Mouse (Mus musculus) midbrain, embryonic 13.5 days (tissue): ENCODE data around the gene Krt31. TPM values are rescaled to one million over a fixed set of nuclear protein-coding genes. Genes with fewer than 3 reads are reported as not detected.

Experiments
- ATAC-seq: fragments of 200-750 bp; cut with Nextera tagmentation; 2 replicates; pipeline ENCODE4 v1.8.0; 2017; ENCODE audit warnings: mild to moderate bottlenecking, moderate TSS enrichment, moderate library complexity
- H3K27ac ChIP-seq: fragments of 300-500 bp; sonication (generic); 2 replicates; pipeline ENCODE4 v1.5.1; 2015; ENCODE audit warnings: inconsistent platforms, mild to moderate bottlenecking, moderate library complexity
- H3K27me3 ChIP-seq: fragments of 300-500 bp; sonication (generic); 2 replicates; pipeline ENCODE4 v1.6.1; 2015; ENCODE audit warnings: mild to moderate bottlenecking, inconsistent platforms
- H3K36me3 ChIP-seq: fragments of 300-500 bp; sonication (generic); 2 replicates; pipeline ENCODE4 v1.6.1; 2015; ENCODE audit warnings: mild to moderate bottlenecking, inconsistent platforms
- H3K4me1 ChIP-seq: fragments of 300-500 bp; sonication (generic); replicated peaks from 2 replicates; pipeline ENCODE4 v1.6.1; 2015; ENCODE audit warnings: inconsistent platforms
- H3K4me2 ChIP-seq: fragments of 300-500 bp; sonication (generic); replicated peaks from 2 replicates; pipeline ENCODE4 v1.6.1; 2015; ENCODE audit warnings: moderate library complexity, mild to moderate bottlenecking, inconsistent platforms
- H3K4me3 ChIP-seq: fragments of 300-500 bp; sonication (generic); replicated peaks from 2 replicates; pipeline ENCODE4 v1.5.1; 2015; ENCODE audit warnings: mild to moderate bottlenecking, inconsistent platforms
- H3K9ac ChIP-seq: fragments of 300-500 bp; sonication (generic); replicated peaks from 2 replicates; pipeline ENCODE4 v1.6.1; 2015; ENCODE audit warnings: mild to moderate bottlenecking, inconsistent platforms
- H3K9me3 ChIP-seq: fragments of 300-500 bp; sonication (generic); 2 replicates; pipeline ENCODE4 v1.6.1; 2016; ENCODE audit warnings: mild to moderate bottlenecking, inconsistent platforms
- WGBS: fragments of 180-500 bp; shearing (Covaris S2); methylation state at CpG from one replicate; pipeline ENCODE4 v1.1.7; 2015; 5-methylcytosine and 5-hydroxymethylcytosine counted together
- polyA plus RNA-seq: library from polyadenylated mRNA; unstranded; fragments of >200 nt; fragmentation: Nextera tagmentation; extraction: Ambion mirVana; gene quantifications from 2 replicates; pipeline ENCODE4 v1.2.1, GENCODE M21; 2015

Krt31 gene
- not detected in 2 replicates for polyA plus RNA-seq

GRCm38 (mm10) chr11:100050451-100050850, at the start of gene Krt31:
TSS of gene Krt31 (minus strand) at chr11:100050551.
- no peaks in the 10 kb centered on the region for H3K9me3 ChIP-seq
- no peak within 1 kb of the TSS for H3K4me3 ChIP-seq
- H3K36me3 ChIP-seq: no peaks in the 10 kb centered on the region
- no peak for ATAC-seq
- H3K4me1 ChIP-seq: no peaks in the 10 kb centered on the region
- H3K9ac ChIP-seq: no peak within 1 kb of the TSS
- H3K27ac ChIP-seq: no peak within 1 kb of the TSS
- H3K4me2 ChIP-seq: no peak within 1 kb of the TSS
- WGBS: 85% methylated on average over 3 of the region's 3 CpGs
- no peaks in the 10 kb centered on the region for H3K27me3 ChIP-seq

GRCm38 (mm10) chr11:100097819-100098218, 47.5 kb upstream of the Krt31 start:
- Histone ChIP-seq H3K27ac (no peak overlapping the region), H3K36me3 (no peaks in the 10 kb centered on the region), H3K4me1 (0 out of 2 replicates have a peak, but pooled peaks cover 6% of the 10 kb centered on the region), H3K4me3 (no peak overlapping the region), H3K4me2 (no peak overlapping the region), H3K9me3 (no peaks in the 10 kb centered on the region), H3K9ac (no peak overlapping the region), H3K27me3 (no peaks in the 10 kb centered on the region)
- 70% methylated on average over 9 of the region's 9 CpGs for WGBS
- ATAC-seq: no peak

- WGBS: 88% methylated on average over 9 of the region's 9 CpGs
- Histone ChIP-seq H3K27me3 (no peaks in the 10 kb centered on the region), H3K36me3 (no peaks in the 10 kb centered on the region), H3K4me1 (0 out of 2 replicates have a peak, but pooled peaks cover 6% of the 10 kb centered on the region), H3K4me3 (no peak within 1 kb of the TSS), H3K4me2 (no peak within 1 kb of the TSS), H3K9ac (no peak within 1 kb of the TSS), H3K9me3 (no peaks in the 10 kb centered on the region), H3K27ac (no peak within 1 kb of the TSS)
- ATAC-seq: no peak
Observed at GRCm38 (mm10) chr11:100096141-100096540, 45.8 kb upstream of the Krt31 start, which contains the start of gene Krt35. TSS of gene Krt35 (minus strand) at chr11:100096241.

GRCm38 (mm10) chr11:100088378-100089025, 38.2 kb upstream of the Krt31 start:
- H3K36me3 ChIP-seq: no peaks in the 10 kb centered on the region
- no peaks in the 10 kb centered on the region for H3K27me3 ChIP-seq
- H3K27ac ChIP-seq: no peak overlapping the region
- H3K4me1 ChIP-seq: no peaks in the 10 kb centered on the region
- no peak for ATAC-seq
- H3K9me3 ChIP-seq: no peaks in the 10 kb centered on the region
- H3K4me3 ChIP-seq: no peak overlapping the region
- H3K9ac ChIP-seq: no peak overlapping the region
- 70% methylated on average over 7 of the region's 7 CpGs for WGBS
- no peak overlapping the region for H3K4me2 ChIP-seq

- H3K27ac ChIP-seq: no peak within 1 kb of the TSS
- H3K4me3 ChIP-seq: no peak within 1 kb of the TSS
- no peaks in the 10 kb centered on the region for H3K27me3 ChIP-seq
- H3K4me2 ChIP-seq: no peak within 1 kb of the TSS
- H3K36me3 ChIP-seq: no peaks in the 10 kb centered on the region
- ATAC-seq: no peak
- WGBS: 89% methylated on average over 10 of the region's 10 CpGs
- H3K4me1 ChIP-seq: no peaks in the 10 kb centered on the region
- H3K9me3 ChIP-seq: no peaks in the 10 kb centered on the region
- H3K9ac ChIP-seq: no peak within 1 kb of the TSS
Observed at GRCm38 (mm10) chr11:100087861-100088260, 37.5 kb upstream of the Krt31 start, which contains the start of gene Krt32. TSS of gene Krt32 (minus strand) at chr11:100088226.

GRCm38 (mm10) chr11:100073873-100074272, 23.5 kb upstream of the Krt31 start:
- 63% methylated on average over 1 of the region's 1 CpGs for WGBS
- Histone ChIP-seq H3K4me1 (no peaks in the 10 kb centered on the region), H3K9ac (no peak overlapping the region), H3K27ac (no peak overlapping the region), H3K4me3 (no peak overlapping the region), H3K27me3 (no peaks in the 10 kb centered on the region), H3K4me2 (no peak overlapping the region), H3K36me3 (no peaks in the 10 kb centered on the region), H3K9me3 (no peaks in the 10 kb centered on the region)
- ATAC-seq: no peak

GRCm38 (mm10) chr11:100067293-100068036, 17.1 kb upstream of the Krt31 start:
- no peak for ATAC-seq
- H3K27me3 ChIP-seq: no peaks in the 10 kb centered on the region
- H3K4me2 ChIP-seq: no peak overlapping the region
- peaks cover 4% of the 10 kb centered on the region; the same call in 1 of the 2 replicates for H3K4me1 ChIP-seq
- H3K4me3 ChIP-seq: no peak overlapping the region
- no peaks in the 10 kb centered on the region for H3K9me3 ChIP-seq
- no peaks in the 10 kb centered on the region for H3K36me3 ChIP-seq
- H3K27ac ChIP-seq: no peak overlapping the region
- H3K9ac ChIP-seq: no peak overlapping the region
- WGBS: 90% methylated on average over 17 of the region's 17 CpGs

GRCm38 (mm10) chr11:100066236-100067010, 16.1 kb upstream of the Krt31 start:
- Histone ChIP-seq H3K4me1 (peaks cover 4% of the 10 kb centered on the region; the same call in 1 of the 2 replicates), H3K27me3 (no peaks in the 10 kb centered on the region), H3K4me2 (no peak overlapping the region), H3K9ac (no peak overlapping the region), H3K36me3 (no peaks in the 10 kb centered on the region), H3K9me3 (no peaks in the 10 kb centered on the region), H3K4me3 (no peak overlapping the region), H3K27ac (no peak overlapping the region)
- whole genome bisulfite sequencing: 60% methylated on average over 12 of the region's 12 CpGs
- ATAC-seq: no peak

GRCm38 (mm10) chr11:100058875-100059274, 8.5 kb upstream of the Krt31 start:
- ATAC-seq: no peak

GRCm38 (mm10) chr11:100055686-100056655, 5.6 kb upstream of the Krt31 start:
- ATAC-seq: no peak
- Histone ChIP-seq H3K36me3 (no peaks in the 10 kb centered on the region), H3K9ac (no peak overlapping the region), H3K27me3 (no peaks in the 10 kb centered on the region), H3K4me2 (no peak overlapping the region), H3K27ac (no peak overlapping the region), H3K4me3 (no peak overlapping the region), H3K4me1 (no peaks in the 10 kb centered on the region), H3K9me3 (no peaks in the 10 kb centered on the region)
- WGBS: 82% methylated on average over 9 of the region's 9 CpGs

More at GRCm38 (mm10) chr11:100058875-100059274, 8.5 kb upstream of the Krt31 start:
- H3K36me3 ChIP-seq: no peaks in the 10 kb centered on the region
- no peak overlapping the region for H3K4me3 ChIP-seq
- no peak overlapping the region for H3K4me2 ChIP-seq
- H3K27me3 ChIP-seq: no peaks in the 10 kb centered on the region
- no peaks in the 10 kb centered on the region for H3K4me1 ChIP-seq
- 72% methylated on average over 8 of the region's 8 CpGs for WGBS
- no peak overlapping the region for H3K27ac ChIP-seq
- no peak overlapping the region for H3K9ac ChIP-seq
- H3K9me3 ChIP-seq: no peaks in the 10 kb centered on the region

GRCm38 (mm10) chr11:100047193-100047592, 3.2 kb downstream of the Krt31 start:
- no peak for ATAC-seq
- WGBS: 90% methylated on average over 2 of the region's 2 CpGs
- H3K36me3 ChIP-seq: no peaks in the 10 kb centered on the region

More at GRCm38 (mm10) chr11:100047193-100047592, 3.2 kb downstream of the Krt31 start:
- Histone ChIP-seq H3K4me2 (no peak overlapping the region), H3K27me3 (no peaks in the 10 kb centered on the region), H3K27ac (no peak overlapping the region), H3K4me1 (no peaks in the 10 kb centered on the region), H3K4me3 (no peak overlapping the region), H3K9me3 (no peaks in the 10 kb centered on the region), H3K9ac (no peak overlapping the region)
